Mouse (Mus musculus) kidney, adult 11 months (tissue): Measurements from ENCODE around the gene Srr.

ENCODE experiments used
- DNase-seq: peaks from one replicate; pipeline ENCODE4 v3.0.0; 2022

Gene Srr

DNA sequence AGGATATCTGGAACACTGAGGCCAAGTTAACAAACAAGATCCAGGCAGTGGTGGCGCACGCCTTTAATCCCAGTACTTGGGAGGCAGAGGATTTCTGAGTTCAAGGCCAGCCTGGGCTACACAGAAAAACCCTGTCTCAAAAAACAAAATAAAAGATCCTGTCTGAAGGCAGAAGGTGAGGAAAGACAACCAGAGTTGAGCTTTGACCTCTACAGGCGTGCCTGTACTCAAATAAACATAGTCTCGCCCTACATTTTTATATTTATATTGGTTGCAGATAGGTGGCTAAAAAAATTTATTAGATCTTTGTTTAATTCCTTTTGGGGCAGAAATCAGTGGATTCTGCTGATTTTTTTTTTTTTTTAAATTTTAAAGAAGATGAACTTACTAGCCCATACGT is 23.3 kb downstream of the Srr start:
- DNase-seq: no peak

DNA sequence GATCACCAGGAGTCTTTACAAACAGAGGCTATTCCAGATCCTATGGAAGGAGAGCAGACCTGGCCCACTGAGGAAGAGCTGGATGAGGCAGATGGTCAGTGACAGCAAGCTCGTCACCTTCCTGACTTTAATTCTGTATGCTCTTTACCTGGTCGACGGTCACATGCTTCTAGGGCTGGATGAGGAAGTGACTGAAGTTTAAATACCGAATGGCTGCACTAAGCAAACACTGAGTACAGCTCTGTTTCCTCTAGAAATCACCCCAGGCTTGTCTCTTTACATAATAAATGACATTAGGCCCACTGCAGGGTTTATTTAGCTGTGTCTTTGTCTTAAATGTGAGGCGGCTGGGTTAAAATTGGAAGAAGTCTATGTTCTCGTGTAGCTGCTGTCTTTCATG is 24.2 kb downstream of the Srr start:
- DNase-seq: no peak

- no peak for DNase-seq
Measured at GRCm38 (mm10) chr11:74898517-74898827, 27.3 kb downstream of the Srr start.

- peak; percentile 90 for DNase-seq
Measured at GRCm38 (mm10) chr11:74897678-74898516, 27.9 kb downstream of the Srr start, which contains the start of gene Tsr1. Tsr1 (plus strand) TSS chr11:74898071.

DNA sequence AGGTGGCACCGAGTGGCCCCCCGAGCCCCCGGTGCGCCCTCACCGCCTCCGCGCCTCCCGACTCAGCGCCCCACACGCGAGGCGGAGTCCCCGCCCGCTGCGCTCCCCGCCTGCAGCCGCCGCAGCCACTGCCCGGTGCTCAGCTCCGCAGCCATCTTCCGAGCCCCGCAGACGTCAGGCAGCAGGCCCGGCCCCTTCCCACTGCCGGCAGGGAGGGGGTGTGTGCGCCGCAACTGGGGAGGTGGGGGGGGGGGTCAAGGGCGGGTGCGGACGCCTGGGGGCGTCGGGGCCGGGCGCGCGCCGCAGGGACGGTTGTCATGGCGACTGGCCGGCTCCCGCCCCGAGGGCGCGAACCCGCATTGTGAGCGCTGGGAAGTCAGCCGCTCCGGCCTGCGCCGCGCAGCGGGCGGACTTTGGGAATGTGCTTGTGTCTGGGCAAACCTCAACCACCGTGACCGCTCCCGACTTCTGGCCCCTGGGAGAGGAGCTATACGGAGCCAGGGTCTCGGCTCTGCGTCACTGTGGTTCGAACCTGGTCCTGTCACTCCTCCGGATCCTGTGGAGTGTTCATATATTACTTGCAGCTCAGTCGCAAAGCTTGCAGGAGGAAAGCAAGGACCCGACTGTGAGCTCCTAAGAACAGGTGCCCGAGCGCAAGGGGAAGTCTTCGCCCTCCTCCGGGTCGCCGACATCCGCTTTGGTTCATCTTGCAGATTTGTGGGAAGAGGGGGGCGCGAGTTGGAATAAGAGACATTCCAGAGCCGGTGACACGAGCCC is 28.7 kb downstream of the Srr start, which contains the start of gene Sgsm2:
Gene Sgsm2, minus strand, starts transcription at position 160 of the 777 bp plus-strand sequence.
- peak; percentile 69 for DNase-seq

GRCm38 (mm10) chr11:74895980-74896900 is 29.5 kb downstream of the Srr start:
- DNase-seq: peak; percentile 70

- DNase-seq: peak; percentile 16
Measured at GRCm38 (mm10) chr11:74894619-74895018, 31.1 kb downstream of the Srr start.

GRCm38 (mm10) chr11:74883098-74883497 is 42.6 kb downstream of the Srr start:
- DNase-seq: peak; percentile 71

- DNase-seq: no peak
Measured at GRCm38 (mm10) chr11:74881979-74882378, 43.8 kb downstream of the Srr start.

- no peak for DNase-seq
Measured at GRCm38 (mm10) chr11:74880999-74881398, 44.7 kb downstream of the Srr start.

DNA sequence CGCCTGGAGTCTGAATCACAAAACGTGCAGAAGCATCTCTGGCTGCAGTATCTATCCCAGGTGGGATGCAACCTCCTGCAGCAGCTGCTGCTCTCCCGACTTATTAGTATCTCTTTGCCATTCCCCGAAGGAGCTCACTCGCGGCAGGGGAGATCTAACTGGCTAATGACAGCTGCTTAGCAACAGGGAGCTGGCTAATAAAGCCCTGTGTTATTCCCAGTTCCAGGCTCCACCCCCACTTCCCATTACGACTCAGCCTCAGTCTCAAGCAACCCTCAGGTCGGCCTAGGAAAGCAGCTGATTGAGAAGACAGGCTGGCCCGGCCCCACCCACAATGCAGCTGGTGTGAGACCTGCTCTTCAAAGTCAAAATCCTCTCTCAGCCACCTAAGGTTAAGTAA is 48.9 kb downstream of the Srr start:
- peak; percentile 55 for DNase-seq

DNA sequence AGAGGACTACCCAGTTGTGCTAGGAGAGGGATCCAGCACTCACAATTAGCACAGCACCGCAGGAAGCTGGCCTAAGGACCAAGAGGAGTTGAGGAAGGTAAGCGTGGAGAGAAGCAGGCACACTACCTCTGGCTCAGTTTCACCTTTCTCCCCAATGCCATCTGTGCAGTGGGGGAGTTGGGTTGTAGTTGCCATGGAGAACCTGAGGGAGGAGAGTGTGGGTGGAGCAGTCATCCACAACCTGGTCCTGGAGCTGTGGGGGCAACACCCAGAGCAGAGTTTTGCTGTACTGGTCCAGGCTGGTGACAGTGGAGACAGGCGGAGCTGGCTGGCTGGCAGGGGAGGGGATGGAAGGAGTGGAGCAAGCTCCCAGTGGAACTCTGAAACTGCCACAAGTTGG is 51.1 kb downstream of the Srr start:
- DNase-seq: no peak

GRCm38 (mm10) chr11:74870991-74871622 is 54.6 kb downstream of the Srr start:
- no peak for DNase-seq

DNA sequence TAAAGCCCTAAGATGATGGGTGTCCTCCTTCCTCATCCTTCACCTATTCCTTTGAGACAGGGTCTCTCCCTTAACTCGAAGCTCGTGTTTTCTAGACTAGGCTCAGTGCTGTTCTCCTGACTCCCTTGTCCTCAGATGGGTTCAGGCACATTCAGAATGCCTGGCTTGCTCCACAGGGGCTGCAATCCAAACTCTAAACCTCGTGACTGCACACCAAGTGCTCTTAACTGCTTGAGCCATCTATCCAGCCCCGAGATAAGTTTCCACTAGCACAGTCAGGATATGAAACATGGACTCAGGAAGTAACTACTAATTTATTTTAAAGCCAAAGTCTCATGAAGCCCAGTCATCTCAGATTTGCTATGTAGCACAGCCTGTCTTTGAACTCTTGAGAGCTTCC is 55.2 kb downstream of the Srr start:
- DNase-seq: no peak

GRCm38 (mm10) chr11:74869603-74870002 is 56.1 kb downstream of the Srr start:
- DNase-seq: no peak

GRCm38 (mm10) chr11:74868046-74868760 is 57.5 kb downstream of the Srr start:
- DNase-seq: no peak

- peak; percentile 83 for DNase-seq
Measured at GRCm38 (mm10) chr11:74867181-74867580, 58.6 kb downstream of the Srr start.

- DNase-seq: no peak
Measured at GRCm38 (mm10) chr11:74866640-74867039, 59.1 kb downstream of the Srr start.

DNA sequence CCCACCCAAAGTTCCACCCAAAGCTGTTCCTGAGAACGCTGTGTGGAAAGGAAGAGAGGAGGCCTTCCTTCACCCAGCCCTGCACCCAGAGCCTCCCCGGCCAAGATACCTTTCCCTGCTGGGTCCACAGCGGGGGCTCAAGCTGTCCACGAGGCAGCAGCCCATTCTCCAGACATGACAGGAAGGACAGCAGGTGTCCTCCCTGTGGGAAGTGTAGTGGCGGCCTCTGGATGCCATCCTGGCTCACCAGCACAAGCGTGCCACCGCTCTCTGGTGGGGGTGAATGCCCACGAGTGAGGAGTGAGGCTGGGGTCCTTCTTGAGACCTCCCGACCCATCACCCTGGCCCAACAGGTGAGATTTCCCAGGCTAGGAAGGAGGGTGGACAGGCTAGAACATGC is 60.5 kb downstream of the Srr start:
- DNase-seq: no peak

GRCm38 (mm10) chr11:74864421-74864820 is 61.3 kb downstream of the Srr start:
- no peak for DNase-seq

DNA sequence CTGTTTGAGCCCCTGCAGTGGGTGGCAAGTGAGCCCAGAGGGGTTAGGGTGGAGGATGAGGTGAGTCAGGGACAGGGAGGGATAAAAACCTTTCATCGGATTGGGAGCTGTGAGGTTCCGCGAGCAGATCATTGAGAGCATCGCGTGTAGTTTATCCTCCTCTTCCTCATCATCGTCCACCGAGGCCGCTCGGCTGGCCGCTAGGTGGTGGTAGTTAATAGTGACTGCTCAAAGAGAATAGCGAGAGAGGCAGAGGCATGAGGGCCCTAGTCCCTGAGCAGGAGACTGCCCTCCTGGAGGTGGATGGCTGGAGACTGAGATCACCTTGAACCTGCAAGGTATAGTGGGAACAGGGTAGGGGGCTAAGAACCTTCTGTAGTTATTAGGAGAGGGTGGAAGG is 62.3 kb downstream of the Srr start:
- no peak for DNase-seq

GRCm38 (mm10) chr11:74862129-74862528 is 63.6 kb downstream of the Srr start:
- no peak for DNase-seq
